Mouse (Mus musculus) liver, embryonic 14.5 days (tissue): ENCODE measurements at regions not wholly inside any gene's neighbourhood (a gene's known extent, or its start where the extent isn't known, plus 50 kb on each side); places are given as distances from the start of the nearest gene placed in this dataset.

Experiments used
- CTCF ChIP-seq: IDR thresholded peaks from 2 replicates; pipeline ENCODE4 v1.5.1; 2016; ENCODE audit warnings: antibody characterized with exemption, low read depth, control low read depth
- EP300 ChIP-seq: IDR thresholded peaks from 2 replicates; pipeline ENCODE4 v1.6.1; 2016; ENCODE audit warnings: antibody characterized with exemption, low read depth

DNA sequence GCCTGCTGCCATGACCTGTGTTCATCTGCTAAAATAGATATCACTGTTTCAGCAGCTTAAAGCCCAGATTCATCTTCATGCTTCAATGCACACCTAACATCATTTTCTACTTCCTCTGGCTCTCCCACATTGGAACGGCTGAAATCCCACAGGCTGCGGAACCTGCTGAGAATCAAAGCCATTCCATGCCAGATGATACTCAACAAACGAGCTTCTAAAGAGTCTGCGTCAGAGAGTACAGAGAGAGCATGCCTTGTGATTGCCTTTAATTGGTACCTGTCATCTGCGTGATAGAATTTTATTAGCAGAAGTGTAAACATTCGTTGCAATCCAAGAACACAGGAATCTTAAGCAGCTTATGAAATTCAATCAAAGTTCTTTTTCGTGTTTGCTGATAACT, 76.4 kb upstream of the Tas2r134 start:
- TF ChIP-seq CTCF (no peak), EP300 (no peak)
